Mouse (Mus musculus) lung, embryonic 14.5 days (tissue): ENCODE measurements around the gene Tet3. TPM values are rescaled to one million over a fixed set of nuclear protein-coding genes. Genes with fewer than 3 reads are reported as not detected.

Experiments
- ATAC-seq: fragments of 200-750 bp; cut with Nextera tagmentation; 2 replicates; pipeline ENCODE4 v1.8.0; 2017; ENCODE audit warnings: mild to moderate bottlenecking, moderate TSS enrichment, moderate library complexity; ENCODE audit not compliant: insufficient read depth
- DNase-seq: peaks from one replicate; pipeline ENCODE4 v3.0.0-alpha.2; 2015
- H3K27ac ChIP-seq: fragments of 300-500 bp; sonication (generic); 2 replicates; pipeline ENCODE4 v1.5.1; 2014; ENCODE audit warnings: low read depth, mild to moderate bottlenecking, moderate library complexity
- H3K27me3 ChIP-seq: fragments of 300-500 bp; sonication (generic); 2 replicates; pipeline ENCODE4 v1.6.1; 2014; ENCODE audit warnings: low read length, control low read depth; ENCODE audit not compliant: insufficient read depth
- H3K36me3 ChIP-seq: fragments of 300-500 bp; sonication (generic); 2 replicates; pipeline ENCODE4 v1.6.1; 2014; ENCODE audit warnings: control low read depth; ENCODE audit not compliant: insufficient read depth
- H3K4me1 ChIP-seq: fragments of 300-500 bp; sonication (generic); 2 replicates; pipeline ENCODE4 v1.6.1; 2014; ENCODE audit warnings: antibody characterized with exemption, control low read depth; ENCODE audit not compliant: insufficient read depth
- H3K4me2 ChIP-seq: fragments of 300-500 bp; sonication (generic); 2 replicates; pipeline ENCODE4 v1.6.1; 2014; ENCODE audit warnings: mild to moderate bottlenecking
- H3K4me3 ChIP-seq: fragments of 300-500 bp; sonication (generic); 2 replicates; pipeline ENCODE4 v1.5.1; 2014; ENCODE audit warnings: low read depth, low read length
- H3K9ac ChIP-seq: fragments of 300-500 bp; sonication (generic); 2 replicates; pipeline ENCODE4 v1.6.1; 2014
- H3K9me3 ChIP-seq: fragments of 300-500 bp; sonication (generic); 2 replicates; pipeline ENCODE4 v1.6.1; 2016; ENCODE audit warnings: low read depth, low read length, control low read depth
- CTCF ChIP-seq: IDR thresholded peaks from 2 replicates; pipeline ENCODE4 v1.5.1; 2016; ENCODE audit warnings: antibody characterized with exemption, low read depth
- WGBS: fragments of 180-500 bp; shearing (Covaris S2); extraction: QIAGEN DNeasy Blood & Tissue Kit; methylation state at CpG from one replicate; pipeline ENCODE4 v1.1.7; 2014; 5-methylcytosine and 5-hydroxymethylcytosine counted together
- polyA plus RNA-seq: library from polyadenylated mRNA; unstranded; fragments of >200 nt; fragmentation: Nextera tagmentation; extraction: Ambion mirVana; gene quantifications from 2 replicates; pipeline ENCODE4 v1.2.1, GENCODE M21; 2014

Tet3 gene
- polyA plus RNA-seq, 1 experiment from 2014 or later: 34.4 TPM

DNA sequence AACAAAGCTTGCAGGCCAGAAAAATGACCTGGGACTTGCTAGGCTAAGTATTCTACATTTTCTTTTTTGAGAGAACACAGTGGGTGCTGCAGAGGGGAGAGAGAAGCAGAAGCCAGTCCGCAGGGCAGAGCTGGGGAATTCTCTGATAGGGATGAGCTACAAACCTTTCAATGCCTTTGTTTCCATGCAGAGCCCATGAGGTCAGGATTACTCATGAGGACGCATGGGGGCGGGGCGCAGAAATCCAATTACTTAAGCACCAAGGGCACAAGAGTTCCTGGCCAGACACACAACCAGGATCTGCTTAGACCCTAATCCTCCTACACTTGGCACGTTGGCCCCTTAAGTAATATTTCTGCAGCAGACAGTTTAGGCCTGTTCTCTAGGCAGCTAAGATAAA lies 23.7 kb downstream of the Tet3 start:
- DNase-seq (no peak), ATAC-seq (no peak)
- Histone ChIP-seq H3K4me1 (peaks cover 18% of the 10 kb centered on the region), H3K9ac (no peak overlapping the region), H3K27me3 (no peaks in the 10 kb centered on the region), H3K27ac (no peak overlapping the region), H3K4me2 (no peak overlapping the region), H3K36me3 (peaks cover 35% of the 10 kb centered on the region), H3K9me3 (no peaks in the 10 kb centered on the region), H3K4me3 (no peak overlapping the region)
- 65% methylated on average over 5 of the region's 5 CpGs for WGBS
- TF ChIP-seq CTCF: no peak

GRCm38 (mm10) chr6:83433546-83433945 lies 25.3 kb downstream of the Tet3 start:
- Histone ChIP-seq H3K9ac (no peak overlapping the region), H3K4me1 (peaks cover 12% of the 10 kb centered on the region), H3K4me2 (no peak overlapping the region), H3K4me3 (no peak overlapping the region), H3K27ac (peak overlapping the region; percentile 46; the same call in 1 of the 2 replicates), H3K9me3 (no peaks in the 10 kb centered on the region), H3K27me3 (no peaks in the 10 kb centered on the region), H3K36me3 (peaks cover 44% of the 10 kb centered on the region)
- ATAC-seq (no peak), DNase-seq (no peak)
- 62% methylated on average over 4 of the region's 4 CpGs for WGBS
- TF ChIP-seq CTCF: no peak

- no peak for TF ChIP-seq CTCF
- Histone ChIP-seq H3K27me3 (no peaks in the 10 kb centered on the region), H3K4me1 (peaks cover 12% of the 10 kb centered on the region), H3K4me2 (no peak overlapping the region), H3K36me3 (peaks cover 44% of the 10 kb centered on the region), H3K4me3 (no peak overlapping the region), H3K27ac (peak overlapping the region; percentile 66; the same call in 1 of the 2 replicates), H3K9me3 (no peaks in the 10 kb centered on the region), H3K9ac (no peak overlapping the region)
- ATAC-seq: peak; percentile 53; the same call in 1 of the 2 replicates
- peak; percentile 56 for DNase-seq
- WGBS: 57% methylated on average over 7 of the region's 7 CpGs
Measured at GRCm38 (mm10) chr6:83432966-83433365, 25.9 kb downstream of the Tet3 start.

DNA sequence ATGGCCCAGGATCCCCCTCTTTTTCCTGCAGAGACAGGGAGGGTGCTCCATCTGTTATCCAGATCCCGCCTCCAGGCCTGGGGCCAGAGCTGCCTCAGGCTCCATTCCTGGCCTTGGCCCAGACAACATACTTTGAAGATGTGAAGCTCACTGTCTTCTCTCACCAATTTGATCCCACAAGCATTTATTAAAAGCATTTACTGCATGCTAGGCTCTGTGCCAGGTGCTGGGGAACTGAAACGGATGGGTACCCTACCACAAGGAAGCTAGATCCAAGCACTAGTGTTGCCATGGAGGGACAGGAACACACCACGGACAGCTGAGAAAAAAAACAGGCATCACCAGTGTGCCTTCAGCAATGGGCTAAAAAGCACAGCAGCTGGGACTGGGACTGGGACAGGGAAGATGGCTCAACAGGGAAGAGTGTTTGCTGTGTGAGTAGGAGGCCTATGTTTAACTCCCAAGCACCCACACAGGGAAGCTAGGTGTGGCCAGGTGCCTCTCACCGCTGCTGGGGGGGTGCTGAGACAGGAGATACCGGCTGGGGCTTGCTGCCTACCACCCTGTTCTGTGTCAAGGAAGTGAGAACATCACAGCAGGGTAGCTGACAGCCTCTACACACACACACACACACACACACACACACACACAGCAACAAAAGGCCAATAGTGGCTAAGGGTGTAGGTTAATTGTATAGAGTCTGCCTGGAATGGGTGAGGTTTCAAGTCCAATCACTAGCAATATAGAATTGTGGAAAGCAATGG lies 30.7 kb downstream of the Tet3 start:
- DNase-seq (peak; percentile 77), ATAC-seq (peak; percentile 45)
- no peak overlapping the region for H3K9ac ChIP-seq
- H3K27ac ChIP-seq: peak overlapping the region; percentile 69; the same call in 1 of the 2 replicates
- peaks cover 9% of the 10 kb centered on the region for H3K4me1 ChIP-seq
- H3K4me2 ChIP-seq: no peak overlapping the region
- no peak overlapping the region for H3K4me3 ChIP-seq
- peaks cover 54% of the 10 kb centered on the region for H3K36me3 ChIP-seq
- WGBS: 34% methylated on average over 5 of the region's 5 CpGs
- no peaks in the 10 kb centered on the region for H3K27me3 ChIP-seq
- no peaks in the 10 kb centered on the region for H3K9me3 ChIP-seq
- TF ChIP-seq CTCF: no peak

DNA sequence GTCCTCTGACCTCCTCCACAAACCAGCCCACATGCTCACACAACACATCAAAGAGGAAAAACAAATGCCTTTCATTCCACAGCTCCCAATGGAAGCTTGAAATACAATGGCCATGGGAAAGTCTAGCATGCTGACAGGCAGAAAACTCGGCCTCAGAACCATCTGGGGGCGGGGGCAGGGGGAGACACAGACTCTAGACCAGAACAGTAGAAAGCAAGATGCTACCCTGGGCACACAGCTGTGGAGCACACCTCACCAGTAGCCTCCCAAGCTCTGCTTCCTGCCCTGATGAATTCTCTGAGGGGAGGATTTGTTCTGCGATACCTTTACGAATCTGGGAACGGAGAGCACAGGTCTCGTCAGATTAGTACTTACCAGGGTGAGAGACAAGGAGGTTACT lies 31.4 kb downstream of the Tet3 start:
- Histone ChIP-seq H3K27ac (no peak overlapping the region), H3K9ac (no peak overlapping the region), H3K4me2 (no peak overlapping the region), H3K36me3 (peaks cover 55% of the 10 kb centered on the region), H3K4me1 (peaks cover 9% of the 10 kb centered on the region), H3K9me3 (no peaks in the 10 kb centered on the region), H3K4me3 (no peak overlapping the region), H3K27me3 (no peaks in the 10 kb centered on the region)
- no peak for ATAC-seq
- no peak for DNase-seq
- TF ChIP-seq CTCF: no peak
- WGBS: 68% methylated on average over 6 of the region's 6 CpGs

GRCm38 (mm10) chr6:83426576-83426975 lies 32.3 kb downstream of the Tet3 start:
- WGBS: 88% methylated on average over 3 of the region's 3 CpGs
- Histone ChIP-seq H3K4me1 (peaks cover 9% of the 10 kb centered on the region), H3K4me3 (no peak overlapping the region), H3K9ac (no peak overlapping the region), H3K27ac (no peak overlapping the region), H3K36me3 (peaks cover 52% of the 10 kb centered on the region), H3K27me3 (no peaks in the 10 kb centered on the region), H3K9me3 (no peaks in the 10 kb centered on the region), H3K4me2 (no peak overlapping the region)
- no peak for TF ChIP-seq CTCF
- DNase-seq: no peak
- no peak for ATAC-seq

GRCm38 (mm10) chr6:83424053-83424404 lies 34.9 kb downstream of the Tet3 start:
- Histone ChIP-seq H3K4me2 (no peak overlapping the region), H3K36me3 (peaks cover 47% of the 10 kb centered on the region), H3K4me1 (peaks cover 9% of the 10 kb centered on the region), H3K27me3 (no peaks in the 10 kb centered on the region), H3K9me3 (no peaks in the 10 kb centered on the region), H3K4me3 (no peak overlapping the region), H3K27ac (no peak overlapping the region), H3K9ac (no peak overlapping the region)
- DNase-seq (no peak), ATAC-seq (no peak)
- 81% methylated on average over 4 of the region's 4 CpGs for WGBS
- TF ChIP-seq CTCF: no peak
